Mouse (Mus musculus) kidney, embryonic 14.5 days (tissue): ENCODE data around the gene Adprhl2. TPM values are rescaled to one million over a fixed set of nuclear protein-coding genes. Genes with fewer than 3 reads are reported as not detected.

Source experiments
- ATAC-seq: fragments of 200-750 bp; cut with Nextera tagmentation; 2 replicates; pipeline ENCODE4 v1.8.0; 2017; ENCODE audit warnings: moderate number of reproducible peaks, mild to moderate bottlenecking, moderate TSS enrichment, moderate library complexity; ENCODE audit not compliant: low FRiP score, low TSS enrichment
- H3K27ac ChIP-seq: fragments of 300-500 bp; sonication (generic); 2 replicates; pipeline ENCODE4 v1.5.1; 2014; ENCODE audit warnings: low read depth, mild to moderate bottlenecking, low read length, moderate library complexity, mixed read lengths
- H3K27me3 ChIP-seq: fragments of 300-500 bp; sonication (generic); 2 replicates; pipeline ENCODE4 v1.6.1; 2014; ENCODE audit warnings: mild to moderate bottlenecking, low read length; ENCODE audit not compliant: control insufficient read depth, insufficient read depth
- H3K36me3 ChIP-seq: fragments of 300-500 bp; sonication (generic); 2 replicates; pipeline ENCODE4 v1.6.1; 2014; ENCODE audit warnings: low read length, mixed read lengths; ENCODE audit not compliant: control insufficient read depth, insufficient read depth
- H3K4me1 ChIP-seq: fragments of 300-500 bp; sonication (generic); 2 replicates; pipeline ENCODE4 v1.6.1; 2014; ENCODE audit warnings: low read length, mixed read lengths; ENCODE audit not compliant: control insufficient read depth, insufficient read depth
- H3K4me2 ChIP-seq: fragments of 300-500 bp; sonication (generic); replicated peaks from 2 replicates; pipeline ENCODE4 v1.6.1; 2014; ENCODE audit warnings: low read depth, mild to moderate bottlenecking, low read length
- H3K4me3 ChIP-seq: fragments of 300-500 bp; sonication (generic); 2 replicates; pipeline ENCODE4 v1.5.1; 2014; ENCODE audit warnings: mild to moderate bottlenecking, low read length
- H3K9ac ChIP-seq: fragments of 300-500 bp; sonication (generic); 2 replicates; pipeline ENCODE4 v1.6.1; 2014; ENCODE audit warnings: low read depth, mild to moderate bottlenecking, low read length, moderate library complexity
- H3K9me3 ChIP-seq: fragments of 300-500 bp; sonication (generic); 2 replicates; pipeline ENCODE4 v1.6.1; 2016; ENCODE audit warnings: low read length; ENCODE audit not compliant: control insufficient read depth
- WGBS: fragments of 180-500 bp; shearing (Covaris S2); extraction: QIAGEN DNeasy Blood & Tissue Kit; methylation state at CpG from one replicate; pipeline ENCODE4 v1.1.7; 2014; 5-methylcytosine and 5-hydroxymethylcytosine counted together
- polyA plus RNA-seq: library from polyadenylated mRNA; unstranded; fragments of >200 nt; fragmentation: Nextera tagmentation; extraction: Ambion mirVana; gene quantifications from 2 replicates; pipeline ENCODE4 v1.2.1, GENCODE M21; 2014

The Adprhl2 gene
- polyA plus RNA-seq, 1 experiment from 2014 or later: 57.6 TPM

DNA sequence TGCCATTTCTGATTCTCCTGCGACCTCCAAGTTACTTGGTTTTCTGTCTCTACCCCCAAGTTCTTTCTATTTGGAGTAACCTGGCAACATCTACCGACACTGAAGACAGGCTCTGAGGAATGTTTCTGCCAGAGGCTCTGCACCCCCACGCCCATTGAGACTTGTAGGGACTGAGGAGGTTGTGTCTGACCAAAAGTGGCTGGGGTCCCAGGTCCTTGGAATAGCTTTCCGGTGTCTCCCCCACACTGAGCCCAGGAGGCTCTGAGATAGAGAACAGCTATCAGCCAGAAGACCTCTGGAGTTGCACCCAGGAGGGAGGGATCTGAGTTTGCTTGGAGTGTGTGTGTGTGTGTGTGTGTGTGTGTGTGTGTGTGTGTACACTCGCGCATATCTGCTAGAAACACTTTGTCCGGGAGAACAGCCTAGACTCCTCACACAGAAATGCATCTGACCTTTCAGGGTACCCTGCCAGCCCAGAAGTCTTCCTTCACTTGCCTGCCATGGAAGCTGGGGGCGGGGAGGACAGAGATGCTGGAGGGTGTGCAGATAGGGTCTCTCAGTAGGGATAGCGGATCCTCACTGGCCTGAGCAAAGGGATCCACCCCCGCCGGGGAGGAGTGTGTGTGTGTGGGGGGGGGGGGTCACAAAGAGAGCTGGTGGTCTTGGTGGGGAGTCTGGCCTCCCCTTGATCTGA is 34.1 kb downstream of the Adprhl2 start:
- Histone ChIP-seq H3K9ac (peak overlapping the region; percentile 7; the same call in 1 of the 2 replicates), H3K4me1 (peaks cover 2% of the 10 kb centered on the region; the same call in 1 of the 2 replicates), H3K9me3 (no peaks in the 10 kb centered on the region), H3K36me3 (no peaks in the 10 kb centered on the region), H3K4me2 (peak overlapping the region; percentile 69), H3K27ac (no peak overlapping the region), H3K27me3 (peaks cover 42% of the 10 kb centered on the region), H3K4me3 (peak overlapping the region; percentile 44)
- no peak for ATAC-seq
- WGBS: 26% methylated on average over 11 of the region's 11 CpGs

DNA sequence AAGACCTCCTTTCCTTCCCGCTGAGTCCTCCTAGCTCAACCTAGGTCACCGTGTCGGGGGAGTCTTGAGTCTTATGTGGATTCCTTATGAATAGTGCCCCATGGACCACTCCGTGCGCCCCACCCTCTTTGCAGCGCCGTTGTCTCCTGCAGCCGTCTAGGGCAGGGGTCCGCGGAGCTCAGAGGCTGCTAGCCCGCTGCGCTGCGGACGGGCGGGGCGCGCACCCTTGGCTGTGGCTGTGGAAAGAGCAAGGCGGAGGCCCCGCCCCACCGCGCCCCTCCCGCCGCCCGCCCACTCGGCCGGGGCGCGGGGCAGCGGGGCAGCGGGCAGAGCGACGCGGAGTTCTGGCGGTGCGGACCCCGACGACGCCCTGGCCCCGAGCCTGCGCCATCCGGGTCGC is 35.0 kb downstream of the Adprhl2 start, which contains the start of gene Col8a2:
Gene Col8a2 (plus strand): TSS at position 302 of the 400 bp plus-strand sequence.
- peak; percentile 78 for ATAC-seq
- Histone ChIP-seq H3K4me2 (peak within 1 kb of the TSS; percentile 69), H3K36me3 (no peaks in the 10 kb centered on the region), H3K9me3 (no peaks in the 10 kb centered on the region), H3K27me3 (peaks cover 42% of the 10 kb centered on the region), H3K27ac (peak within 1 kb of the TSS; percentile 43; the same call in 1 of the 2 replicates), H3K9ac (peak within 1 kb of the TSS; percentile 54), H3K4me3 (peak within 1 kb of the TSS; percentile 44), H3K4me1 (peaks cover 2% of the 10 kb centered on the region; the same call in 1 of the 2 replicates)
- WGBS: 4% methylated on average over 22 of the region's 42 CpGs

DNA sequence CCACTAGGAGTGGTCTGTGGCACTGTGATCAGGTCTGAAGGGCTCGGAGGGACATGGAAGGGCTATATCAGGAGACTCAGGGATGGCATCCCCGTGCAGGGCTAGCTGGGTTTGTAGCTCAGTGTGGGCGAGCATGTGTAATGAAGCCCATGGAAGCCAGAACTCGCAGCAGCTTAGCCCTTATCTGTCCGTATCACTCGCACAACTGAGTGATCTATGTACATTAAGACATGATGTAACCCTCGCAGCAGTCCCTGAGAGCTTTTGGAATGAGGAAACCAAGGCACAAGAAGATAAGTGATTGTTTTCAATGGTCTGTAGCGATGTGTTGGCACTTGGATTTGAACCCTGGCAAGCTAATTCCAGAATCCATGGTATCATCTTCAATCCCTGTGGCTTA is 37.9 kb downstream of the Adprhl2 start:
- no peak overlapping the region for H3K4me3 ChIP-seq
- whole genome bisulfite sequencing: 86% methylated on average over 8 of the region's 8 CpGs
- H3K4me1 ChIP-seq: peaks cover 2% of the 10 kb centered on the region; the same call in 1 of the 2 replicates
- H3K36me3 ChIP-seq: no peaks in the 10 kb centered on the region
- no peak overlapping the region for H3K27ac ChIP-seq
- H3K4me2 ChIP-seq: no peak overlapping the region
- no peak for ATAC-seq
- H3K27me3 ChIP-seq: peaks cover 37% of the 10 kb centered on the region
- no peaks in the 10 kb centered on the region for H3K9me3 ChIP-seq
- H3K9ac ChIP-seq: no peak overlapping the region

DNA sequence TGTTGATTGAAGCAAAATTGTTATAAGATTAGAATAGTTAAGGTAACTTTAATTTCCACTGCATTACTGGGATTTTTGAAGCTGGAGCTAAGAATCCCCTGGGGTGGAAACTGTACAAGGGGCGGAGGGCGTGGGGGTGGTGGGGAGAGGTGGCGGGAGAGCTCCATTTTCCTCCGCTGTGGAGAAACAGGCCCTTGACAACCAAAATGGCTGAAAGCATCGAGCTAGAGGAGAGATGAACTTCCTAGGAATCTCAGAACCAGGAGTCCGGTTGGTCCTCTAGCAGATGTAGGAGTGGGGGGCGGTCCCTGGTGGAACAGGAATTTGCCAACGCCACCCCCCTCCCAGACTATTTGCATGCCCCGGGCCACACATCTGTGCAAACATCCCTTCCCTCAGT is 39.8 kb downstream of the Adprhl2 start:
- Histone ChIP-seq H3K9ac (no peak overlapping the region), H3K36me3 (no peaks in the 10 kb centered on the region), H3K9me3 (no peaks in the 10 kb centered on the region), H3K4me3 (no peak overlapping the region), H3K27me3 (peaks cover 22% of the 10 kb centered on the region), H3K27ac (no peak overlapping the region), H3K4me1 (peaks cover 8% of the 10 kb centered on the region; the same call in 1 of the 2 replicates), H3K4me2 (no peak overlapping the region)
- WGBS: 70% methylated on average over 9 of the region's 9 CpGs
- ATAC-seq: no peak

DNA sequence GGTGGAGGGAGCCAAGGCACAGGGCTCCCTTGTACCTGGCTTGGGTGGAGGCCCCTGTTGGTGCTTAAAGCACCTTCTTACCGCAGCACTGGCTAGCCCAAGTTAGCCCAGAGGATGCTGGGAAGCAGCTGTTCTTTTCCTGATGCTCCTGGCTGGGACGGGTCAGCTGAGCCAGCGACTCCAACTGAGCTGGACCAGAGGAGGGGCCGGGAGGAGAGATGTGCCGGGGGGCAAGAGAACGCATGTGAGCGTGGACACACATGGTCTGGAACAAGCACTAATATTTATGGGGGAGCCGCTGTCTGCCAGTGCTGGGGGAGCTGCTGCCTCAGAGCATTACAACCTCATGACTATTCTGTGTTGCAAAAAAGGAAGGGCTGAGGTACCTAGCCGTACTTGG is 42.5 kb downstream of the Adprhl2 start:
- 0 out of 2 replicates have a peak, but pooled peaks cover under 1% of the 10 kb centered on the region for H3K27me3 ChIP-seq
- WGBS: 46% methylated on average over 9 of the region's 9 CpGs
- no peaks in the 10 kb centered on the region for H3K9me3 ChIP-seq
- H3K4me2 ChIP-seq: no peak overlapping the region
- H3K4me1 ChIP-seq: 0 out of 2 replicates have a peak, but pooled peaks cover 6% of the 10 kb centered on the region
- H3K36me3 ChIP-seq: peaks cover 9% of the 10 kb centered on the region
- no peak overlapping the region for H3K4me3 ChIP-seq
- no peak overlapping the region for H3K9ac ChIP-seq
- H3K27ac ChIP-seq: no peak overlapping the region
- ATAC-seq: no peak

DNA sequence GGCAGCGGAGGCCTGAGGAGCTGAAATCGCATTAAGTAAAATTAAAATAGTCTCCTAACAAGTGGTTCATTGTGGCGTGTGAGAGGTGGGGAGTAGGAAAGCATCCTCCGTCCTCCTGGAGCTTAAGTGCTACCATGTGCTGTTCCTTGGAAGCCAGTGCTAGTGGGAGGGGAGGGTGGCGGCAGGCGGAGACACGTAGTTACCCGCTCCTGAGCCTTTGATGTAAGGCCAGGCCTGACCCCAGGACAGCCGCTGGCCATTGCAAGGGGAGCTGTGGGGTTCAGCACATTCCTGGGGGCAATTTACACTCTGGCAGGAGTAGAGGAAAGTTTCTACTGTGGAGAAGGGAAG is 43.0 kb downstream of the Adprhl2 start:
- Histone ChIP-seq H3K27ac (0 out of 2 replicates have a peak overlapping the region, but pooled peaks have one; percentile 49), H3K36me3 (peaks cover 12% of the 10 kb centered on the region), H3K27me3 (no peaks in the 10 kb centered on the region), H3K4me1 (0 out of 2 replicates have a peak, but pooled peaks cover 6% of the 10 kb centered on the region), H3K9ac (no peak overlapping the region), H3K4me2 (no peak overlapping the region), H3K4me3 (no peak overlapping the region), H3K9me3 (no peaks in the 10 kb centered on the region)
- WGBS: 31% methylated on average over 9 of the region's 9 CpGs
- peak; percentile 12; the same call in 1 of the 2 replicates for ATAC-seq

DNA sequence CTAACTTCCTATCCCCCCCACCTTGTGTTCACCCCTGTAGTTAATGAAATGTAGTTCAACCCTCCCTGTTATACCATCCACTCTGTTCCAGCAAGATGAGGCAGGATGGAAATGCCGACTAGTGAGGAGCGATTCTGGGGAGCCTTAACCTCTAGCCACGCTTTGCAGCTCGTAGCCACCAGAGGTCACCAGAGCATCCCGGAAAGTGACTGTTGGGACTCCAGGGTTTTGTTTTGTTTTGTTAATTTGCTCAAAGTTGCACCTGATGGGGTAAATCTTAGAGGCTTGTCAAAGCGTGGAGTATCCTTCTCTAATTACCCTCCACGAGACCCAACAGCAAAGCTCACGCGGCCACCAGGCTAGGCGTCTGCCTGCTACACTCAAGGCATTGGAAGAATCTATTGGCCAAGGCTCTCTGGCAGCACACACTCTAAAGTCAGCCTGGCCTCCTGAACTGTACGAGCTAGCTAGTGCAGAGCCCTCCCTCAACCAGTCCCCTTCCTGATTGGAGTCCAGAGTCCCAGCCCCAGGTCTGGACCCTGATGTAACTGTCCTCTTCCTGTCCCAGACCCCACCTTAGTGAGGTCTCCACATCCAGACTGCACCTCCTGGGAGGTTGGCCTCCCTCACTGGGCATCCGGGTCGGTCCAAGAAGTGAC is 43.5 kb downstream of the Adprhl2 start:
- peaks cover 16% of the 10 kb centered on the region for H3K36me3 ChIP-seq
- no peaks in the 10 kb centered on the region for H3K27me3 ChIP-seq
- WGBS: 5% methylated on average over 13 of the region's 13 CpGs
- H3K27ac ChIP-seq: 0 out of 2 replicates have a peak overlapping the region, but pooled peaks have one; percentile 49
- no peak overlapping the region for H3K9ac ChIP-seq
- 0 out of 2 replicates have a peak, but pooled peaks cover 6% of the 10 kb centered on the region for H3K4me1 ChIP-seq
- H3K4me2 ChIP-seq: peak overlapping the region; percentile 24; the same call in 1 of the 2 replicates
- no peaks in the 10 kb centered on the region for H3K9me3 ChIP-seq
- peak; percentile 54; the same call in 1 of the 2 replicates for ATAC-seq
- H3K4me3 ChIP-seq: no peak overlapping the region

DNA sequence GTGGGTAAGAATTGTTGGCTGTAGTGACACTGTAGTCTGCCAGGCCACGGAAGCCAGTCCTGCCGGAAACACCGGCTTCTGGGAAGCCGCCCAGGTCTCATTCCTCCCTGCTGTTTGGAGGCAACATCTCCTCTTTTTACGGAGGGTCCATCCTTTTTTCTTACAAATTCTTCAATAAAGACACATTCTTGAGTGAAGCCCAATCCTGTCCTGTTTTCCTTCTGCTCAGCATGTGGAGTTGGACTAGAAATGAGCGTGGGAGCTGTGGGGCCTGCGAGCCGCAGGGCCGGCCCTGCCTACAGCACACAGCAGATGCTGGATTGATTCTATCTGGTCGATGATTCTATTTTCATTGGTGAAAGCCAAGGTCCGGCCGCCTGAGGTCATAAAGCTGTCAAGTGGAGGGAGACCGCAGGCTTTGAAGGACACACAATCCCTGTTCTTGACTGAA is 45.8 kb downstream of the Adprhl2 start:
- Histone ChIP-seq H3K27ac (no peak overlapping the region), H3K4me3 (no peak overlapping the region), H3K27me3 (no peaks in the 10 kb centered on the region), H3K9ac (no peak overlapping the region), H3K9me3 (no peaks in the 10 kb centered on the region), H3K4me1 (0 out of 2 replicates have a peak, but pooled peaks cover 6% of the 10 kb centered on the region), H3K4me2 (no peak overlapping the region), H3K36me3 (peaks cover 19% of the 10 kb centered on the region)
- WGBS: 53% methylated on average over 13 of the region's 13 CpGs
- ATAC-seq: peak; percentile 53

DNA sequence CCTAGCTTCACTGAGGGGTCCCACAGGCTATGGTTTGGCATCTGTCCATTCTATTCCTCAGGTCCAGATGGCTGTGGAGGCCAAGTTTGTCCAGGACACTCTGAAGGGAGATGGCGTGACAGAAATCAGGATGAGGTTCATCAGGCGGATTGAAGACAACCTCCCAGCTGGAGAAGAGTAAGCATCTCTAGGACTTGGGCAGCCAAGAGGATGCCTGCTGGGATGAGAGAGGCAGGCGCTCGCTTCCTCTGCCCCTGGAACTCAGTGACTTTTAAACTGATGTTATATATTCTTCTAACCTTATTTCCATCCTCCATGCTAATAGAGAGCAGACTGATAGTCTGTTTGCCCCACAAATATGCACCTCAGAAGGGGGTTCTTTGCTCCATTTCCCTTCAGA is 46.4 kb downstream of the Adprhl2 start:
- ATAC-seq: no peak
- 96% methylated on average over 4 of the region's 4 CpGs for WGBS
- Histone ChIP-seq H3K4me2 (no peak overlapping the region), H3K4me1 (0 out of 2 replicates have a peak, but pooled peaks cover 6% of the 10 kb centered on the region), H3K27me3 (no peaks in the 10 kb centered on the region), H3K27ac (no peak overlapping the region), H3K4me3 (no peak overlapping the region), H3K9ac (no peak overlapping the region), H3K9me3 (no peaks in the 10 kb centered on the region), H3K36me3 (peaks cover 19% of the 10 kb centered on the region)
